Mouse (Mus musculus) gastrocnemius, postnatal 36 days (tissue): ENCODE data around the gene Aldh3b3. TPM values are rescaled to one million over a fixed set of nuclear protein-coding genes. Genes with fewer than 3 reads are reported as not detected.

ENCODE experiments used
- DNase-seq, 2 experiments: peaks; one replicate each; pipeline ENCODE4 v3.0.0; 2022
- intact Hi-C: fragments of 180-260 bp; cut with DNase I; formaldehyde crosslinking; loops from one replicate; pipeline ENCODE4 v1.15.1; 2025
- total RNA-seq, 2 experiments: library from RNA; stranded (reverse); gene quantifications; 2 replicates each; pipeline ENCODE4 v1.2.3; 2021

The Aldh3b3 gene
- total RNA-seq, 2 experiments from 2014 or later, result not detected

DNA sequence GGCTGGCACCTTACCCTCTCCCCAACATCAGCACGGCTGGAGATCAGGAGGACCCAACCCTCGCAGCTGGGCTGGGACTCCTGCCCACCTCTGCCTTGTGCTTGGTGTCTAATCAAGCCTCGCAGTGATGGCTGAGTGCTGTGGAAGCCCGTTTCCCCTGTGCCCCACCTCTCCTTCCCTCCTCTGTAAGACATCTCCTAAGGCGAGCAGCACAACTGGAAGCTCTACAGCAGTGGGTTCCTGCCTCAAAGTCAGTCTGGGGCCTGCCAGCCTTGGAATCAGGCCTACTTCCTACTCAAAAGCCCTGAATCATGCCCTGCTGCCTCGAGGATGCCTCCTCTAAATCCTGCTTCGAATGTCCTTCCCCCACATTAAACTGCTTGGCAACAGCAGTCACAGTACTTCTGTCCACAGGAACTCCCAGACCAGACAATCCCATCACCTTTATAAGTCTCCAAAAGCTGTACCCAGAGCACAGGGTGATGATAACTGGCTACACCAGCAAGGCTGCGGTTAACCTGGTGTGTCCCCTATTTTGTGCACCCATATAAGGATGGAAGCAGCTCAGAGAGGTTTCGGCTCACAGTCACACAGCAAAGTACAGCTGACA is 40.8 kb downstream of the Aldh3b3 start:
- intact Hi-C loops, result no loop called here
- no peak for DNase-seq

- intact Hi-C loops, result no loop called here
- DNase-seq, result peak; percentile 93 to 95
These were observed 41.9 kb downstream of the Aldh3b3 start, which contains the start of the genes Nudt8 and Gm49405 for GRCm38 (mm10) chr19:4000119-4000900. Gene Nudt8, plus strand, starts transcription at chr19:4000580. Gene Gm49405, plus strand, starts transcription at chr19:4000626.

DNA sequence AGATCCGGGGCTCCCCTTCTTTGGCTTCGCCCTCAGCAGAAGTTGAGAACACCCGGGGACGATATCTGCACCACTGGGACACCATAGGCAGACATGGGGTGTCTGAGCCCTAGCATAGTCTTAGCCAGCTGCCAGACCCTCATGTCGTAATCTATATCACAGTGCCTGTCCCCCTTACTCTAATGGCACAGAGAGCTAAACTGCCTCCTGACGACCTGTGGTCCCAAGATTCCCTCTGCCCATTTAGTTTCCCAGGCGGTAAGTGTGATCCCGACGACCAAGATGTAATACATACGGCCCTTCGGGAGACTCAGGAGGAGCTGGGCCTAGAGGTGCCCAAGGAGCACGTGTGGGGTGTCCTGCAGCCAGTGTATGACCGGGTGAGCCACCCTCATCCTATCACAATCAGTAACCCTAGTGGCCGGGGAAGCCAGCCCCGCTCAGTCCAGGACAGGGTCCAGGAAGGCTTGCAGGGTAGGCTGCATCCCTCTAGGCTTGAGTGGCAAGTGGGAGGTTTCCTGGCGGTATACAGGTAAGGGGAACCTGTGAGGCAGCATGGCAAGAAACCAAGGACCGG is 42.6 kb downstream of the Aldh3b3 start:
- intact Hi-C loops, result no loop called here
- DNase-seq, result no peak

DNA sequence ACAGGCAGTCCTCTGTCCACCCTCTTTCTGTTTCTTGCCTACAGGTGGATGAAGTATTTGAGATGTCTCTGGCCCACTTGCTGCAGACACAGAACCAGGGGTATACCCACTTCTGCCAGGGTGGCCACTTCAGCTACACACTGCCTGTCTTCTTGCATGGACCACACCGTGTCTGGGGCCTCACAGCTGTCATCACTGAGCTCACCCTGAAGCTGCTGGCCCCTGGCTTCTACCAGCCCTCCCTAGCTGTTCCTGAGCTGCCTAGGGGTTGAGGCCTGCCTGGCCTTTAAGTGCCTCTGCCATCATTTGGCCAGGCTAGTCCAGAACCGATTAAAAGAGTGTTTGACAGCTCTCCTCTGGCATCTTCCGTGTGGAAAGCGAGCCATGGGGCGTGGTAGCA is 43.3 kb downstream of the Aldh3b3 start:
- intact Hi-C loops, result no loop called here
- DNase-seq, result no peak

GRCm38 (mm10) chr19:4003112-4003511 is 44.7 kb downstream of the Aldh3b3 start, which contains the start of gene Doc2g:
Gene Doc2g, plus strand, starts transcription at chr19:4003313.
- no peak for DNase-seq
- intact Hi-C loops, result no loop called here

DNA sequence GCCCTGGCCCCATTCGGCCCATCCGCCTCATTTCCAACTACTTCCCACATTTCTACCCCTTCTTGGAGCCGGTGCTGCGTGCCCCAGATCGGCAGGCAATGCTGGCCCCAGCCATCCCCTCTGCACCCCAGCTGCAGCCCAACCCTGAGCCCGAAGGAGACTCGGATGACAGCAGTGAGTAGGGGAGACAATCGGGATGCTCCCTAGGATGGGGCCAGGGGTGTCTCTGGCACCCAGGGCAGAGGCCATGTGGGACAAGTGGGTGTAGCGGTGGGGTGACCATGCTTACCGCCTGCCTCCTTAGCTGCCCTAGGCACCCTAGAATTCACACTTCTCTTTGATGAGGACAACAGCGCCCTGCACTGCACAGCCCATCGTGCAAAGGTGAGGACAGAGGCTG is 45.2 kb downstream of the Aldh3b3 start:
- DNase-seq, result no peak
- intact Hi-C loops, result no loop called here

GRCm38 (mm10) chr19:4004331-4004730 is 45.9 kb downstream of the Aldh3b3 start:
- DNase-seq, result peak in 1 of 2 experiments; percentile 13
- intact Hi-C loops, result no loop called here

DNA sequence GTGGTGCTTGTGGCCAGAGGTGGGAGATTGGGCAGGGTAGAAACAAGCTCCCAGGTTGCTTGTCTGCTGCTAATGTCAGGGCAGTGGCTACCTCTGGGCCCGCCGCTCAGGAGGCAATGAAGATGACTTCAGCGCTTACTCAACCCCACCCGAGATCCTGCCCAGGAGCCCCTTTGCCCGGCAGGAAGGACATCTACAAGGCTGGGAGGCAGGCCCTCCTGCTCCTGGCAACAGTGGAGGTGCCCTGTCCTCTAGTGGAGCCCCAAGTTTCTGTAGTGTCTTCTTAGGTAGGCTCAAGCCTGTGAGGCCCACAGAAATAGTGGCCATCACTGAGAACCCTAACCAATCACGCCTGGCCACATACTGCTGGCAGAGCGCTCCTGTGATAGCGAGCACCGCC is 46.6 kb downstream of the Aldh3b3 start:
- intact Hi-C loops, result no loop called here
- no peak for DNase-seq

- no peak for DNase-seq
- intact Hi-C loops, result no loop called here
These were observed 47.5 kb downstream of the Aldh3b3 start for GRCm38 (mm10) chr19:4005971-4006370.

DNA sequence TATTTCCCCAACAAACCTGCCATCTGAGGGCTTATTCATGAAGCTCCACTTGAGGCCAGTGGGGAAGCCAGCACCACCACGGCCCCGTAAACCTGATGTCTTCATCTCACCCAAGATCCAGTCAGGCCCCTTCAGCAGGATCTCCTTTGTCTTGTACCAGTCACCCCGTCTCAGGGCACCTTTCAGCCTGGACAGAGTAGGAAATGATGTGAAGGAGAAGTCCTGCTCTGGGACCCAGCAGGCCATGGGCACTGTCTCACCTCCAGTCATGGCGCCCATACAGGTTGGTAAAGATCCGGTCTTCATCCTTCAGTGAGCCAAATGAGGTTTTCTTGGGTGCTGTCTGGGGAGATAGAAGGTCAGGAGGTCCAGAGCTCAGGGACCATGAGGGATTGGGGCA is 52.6 kb downstream of the Aldh3b3 start:
- no peak for DNase-seq
- intact Hi-C loops, result loop anchor here (10.0 kb wide), 1 partner anchor 214 kb away; no protein-coding TSS in a partner anchor

- DNase-seq, result peak; percentile 89 to 92
- intact Hi-C loops, result loop anchor here (1.0 to 10.0 kb wide), 2 partner anchors 65 to 212 kb away; no protein-coding TSS in a partner anchor
These were observed 54.1 kb downstream of the Aldh3b3 start, which contains the start of gene Ndufv1 for GRCm38 (mm10) chr19:4012432-4013022. Gene Ndufv1, minus strand, starts transcription at chr19:4012806.

- DNase-seq, result no peak
- intact Hi-C loops, result loop anchor here (1.0 to 10.0 kb wide), 2 partner anchors 66 to 212 kb away; no protein-coding TSS in a partner anchor
These were observed 54.6 kb downstream of the Aldh3b3 start for GRCm38 (mm10) chr19:4013066-4013465.

GRCm38 (mm10) chr19:4014802-4015201 is 56.4 kb downstream of the Aldh3b3 start:
- intact Hi-C loops, result loop anchor here (10.0 kb wide), 1 partner anchor 210 kb away; no protein-coding TSS in a partner anchor
- DNase-seq, result no peak

GRCm38 (mm10) chr19:4015635-4016034 is 57.2 kb downstream of the Aldh3b3 start:
- intact Hi-C loops, result loop anchor here (10.0 kb wide), 1 partner anchor 209 kb away; no protein-coding TSS in a partner anchor

DNA sequence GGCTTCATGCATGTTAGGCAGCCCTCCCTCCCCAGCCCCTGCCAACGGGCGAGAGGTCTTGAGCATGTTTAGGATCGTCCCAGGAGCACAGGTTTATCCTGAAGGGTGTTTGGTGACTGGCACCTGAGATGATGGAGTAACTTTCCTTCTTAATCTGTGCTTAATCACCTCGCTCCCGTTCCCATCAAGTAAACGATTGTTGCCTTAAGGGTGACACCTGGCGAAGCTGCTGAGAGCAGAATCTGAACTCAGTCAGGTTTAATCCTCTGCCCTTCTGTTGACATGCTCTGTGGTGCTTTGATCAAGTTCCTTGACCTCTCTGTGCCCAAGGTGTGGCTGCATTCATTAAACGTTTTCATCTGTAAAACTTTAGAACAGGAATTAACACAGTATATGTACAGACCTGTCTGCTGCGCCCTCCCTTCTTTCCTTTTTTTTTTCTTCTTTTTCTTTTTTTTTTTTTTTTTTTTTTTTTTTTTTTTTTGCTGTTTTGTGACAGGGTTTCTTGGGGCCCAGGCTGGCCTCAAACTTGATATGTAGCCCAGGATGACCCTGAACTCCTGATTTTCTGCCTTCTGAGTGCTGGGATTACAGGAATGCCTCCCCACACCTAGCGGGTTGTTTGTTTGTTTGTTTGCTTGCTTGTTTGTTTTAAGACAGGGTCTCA is 59.6 kb downstream of the Aldh3b3 start:
- intact Hi-C loops, result loop anchor here (10.0 kb wide), 1 partner anchor 207 kb away; no protein-coding TSS in a partner anchor
- DNase-seq, result no peak

More at GRCm38 (mm10) chr19:4015635-4016034, 57.2 kb downstream of the Aldh3b3 start:
- DNase-seq, result no peak

DNA sequence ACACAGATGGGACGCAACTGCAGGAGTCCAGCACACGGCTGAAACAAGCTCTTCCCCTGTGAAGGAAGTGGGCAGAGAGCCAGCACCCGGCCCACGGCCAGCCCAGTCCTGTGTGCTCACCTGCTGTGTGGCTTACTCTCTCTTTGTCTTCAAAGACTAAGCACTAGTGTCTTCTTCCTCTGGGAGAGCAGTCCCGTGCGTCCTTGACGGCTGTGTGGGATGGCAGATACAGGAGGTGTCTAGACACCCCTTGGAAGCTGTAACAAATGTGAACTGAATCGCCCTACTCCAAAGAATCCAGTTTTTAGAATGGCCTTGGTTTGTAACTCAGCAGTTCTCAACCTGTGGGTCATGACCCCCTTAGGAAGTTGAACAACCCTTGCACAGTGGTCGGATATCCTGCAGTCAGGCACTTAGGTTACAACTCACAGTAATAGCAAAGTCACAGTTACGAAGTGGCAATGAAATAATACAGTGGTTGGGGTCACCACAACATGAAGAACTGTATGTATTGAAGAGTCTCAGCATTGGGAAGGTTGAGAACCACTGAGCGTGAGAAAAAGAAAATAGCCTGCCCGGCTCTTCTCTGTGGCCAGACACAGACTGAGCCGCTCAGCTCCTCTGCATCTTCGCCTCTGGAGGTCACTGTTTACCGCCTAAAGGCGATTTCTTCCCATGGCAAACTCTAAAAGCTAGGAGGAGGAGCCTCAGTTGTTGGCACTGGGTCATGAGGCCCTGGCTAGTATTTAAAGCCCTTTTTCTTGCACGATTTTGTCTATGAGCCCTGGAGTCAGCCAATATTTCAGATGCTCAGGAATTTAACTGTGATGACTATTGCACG is 60.5 kb downstream of the Aldh3b3 start:
- peak; percentile 64 to 81 for DNase-seq
- intact Hi-C loops, result loop anchor here (10.0 kb wide), 1 partner anchor 206 kb away; no protein-coding TSS in a partner anchor
